Mouse (Mus musculus): ENCODE measurements around the gene Nagpa.

The Nagpa gene

DNA sequence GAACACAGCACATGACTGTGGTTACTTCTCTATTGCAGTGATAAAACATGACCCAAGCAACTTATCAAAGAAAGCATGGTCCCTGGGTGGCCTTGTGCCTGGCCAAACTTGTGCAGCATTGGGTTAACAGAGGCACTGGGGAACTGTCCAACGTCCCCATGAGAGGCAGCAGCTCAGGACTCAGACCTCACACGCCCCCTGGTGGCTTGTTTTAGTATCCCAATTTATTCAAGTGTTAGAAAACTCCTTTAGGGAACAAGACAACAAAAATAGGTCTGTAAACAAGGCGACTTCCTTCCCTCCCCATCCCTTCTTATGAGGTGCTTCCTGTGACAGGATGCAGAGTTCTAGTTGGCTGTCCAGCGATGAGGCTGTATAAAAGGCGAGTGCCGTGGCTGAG lies 8.7 kb downstream of the Nagpa start:
- DNase-seq (ENCODE audit: low read depth): peak; percentile 70

GRCm38 (mm10) chr16:5186234-5186633 lies 17.6 kb downstream of the Nagpa start:
- DNase-seq (ENCODE audit: low read depth): no peak

GRCm38 (mm10) chr16:5185691-5186090 lies 18.1 kb downstream of the Nagpa start:
- DNase-seq (ENCODE audit: low read depth): no peak

- no peak for DNase-seq (ENCODE audit: low read depth)
Observed at GRCm38 (mm10) chr16:5184956-5185355, 18.9 kb downstream of the Nagpa start.

DNA sequence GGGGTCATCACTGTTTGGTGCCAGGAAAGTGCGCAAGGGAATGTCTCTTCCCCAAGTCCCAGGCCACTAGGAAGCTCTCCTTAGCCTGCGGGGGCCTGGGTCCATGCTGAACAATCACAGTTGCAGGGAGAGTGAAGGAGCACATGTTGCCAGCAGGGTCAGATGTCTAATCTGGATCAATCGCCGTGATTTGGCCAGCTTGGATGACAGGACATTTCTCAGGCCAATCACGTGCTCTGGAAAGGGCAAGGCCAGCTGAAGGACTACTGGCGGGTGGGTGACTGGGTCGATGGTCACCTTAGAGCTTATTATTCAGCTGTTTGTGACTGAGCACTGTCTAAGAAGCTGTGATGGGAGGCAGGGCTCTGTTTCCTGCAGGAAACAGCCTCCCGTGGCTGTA lies 19.7 kb downstream of the Nagpa start:
- no peak for DNase-seq (ENCODE audit: low read depth)

- DNase-seq (ENCODE audit: low read depth): no peak
Observed at GRCm38 (mm10) chr16:5183310-5183975, 20.4 kb downstream of the Nagpa start.

GRCm38 (mm10) chr16:5172636-5173035 lies 31.2 kb downstream of the Nagpa start:
- no peak for DNase-seq (ENCODE audit: low read depth)

GRCm38 (mm10) chr16:5168829-5169228 lies 35.0 kb downstream of the Nagpa start:
- DNase-seq (ENCODE audit: low read depth): no peak

DNA sequence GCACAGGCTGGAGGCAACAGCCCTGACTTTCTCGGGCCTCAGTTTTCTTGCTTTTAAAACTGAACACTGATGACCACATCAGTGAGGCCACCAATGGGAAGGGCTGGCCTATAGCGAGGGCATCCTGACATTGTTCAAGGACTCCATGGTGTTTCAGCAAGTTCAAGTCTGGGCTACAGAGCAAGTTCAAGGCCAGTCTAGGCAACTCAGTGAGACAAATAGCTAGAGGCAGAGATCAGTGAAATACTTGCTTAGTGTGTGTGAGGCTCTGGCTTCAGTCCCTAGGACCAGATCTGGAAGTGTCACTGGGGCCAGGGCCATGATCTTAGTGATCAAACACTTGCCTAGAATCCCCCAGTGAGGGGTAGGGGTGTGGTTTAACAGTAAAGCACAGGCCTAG lies 35.8 kb downstream of the Nagpa start:
- DNase-seq (ENCODE audit: low read depth): no peak

DNA sequence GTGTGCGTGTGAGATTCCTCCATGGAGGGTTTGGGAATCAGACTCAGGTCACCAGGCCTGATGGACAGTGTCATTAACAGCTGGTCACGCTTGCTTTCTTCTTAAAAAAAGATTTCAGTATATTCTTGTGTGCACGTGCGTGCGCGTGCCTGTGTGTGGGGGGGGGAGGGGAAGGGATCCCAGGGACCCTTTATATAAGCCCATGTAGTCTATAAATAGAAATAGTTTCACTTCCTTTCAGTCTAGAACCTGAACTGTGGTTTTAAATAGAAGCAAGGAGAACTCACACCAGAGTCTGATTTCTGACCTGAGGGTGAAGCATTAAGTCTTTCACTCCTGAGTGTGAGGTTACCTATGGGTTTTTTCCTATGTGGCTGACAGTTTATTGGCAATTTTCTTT lies 39.5 kb downstream of the Nagpa start:
- DNase-seq (ENCODE audit: low read depth): no peak

- no peak for DNase-seq (ENCODE audit: low read depth)
Observed at GRCm38 (mm10) chr16:5159248-5159647, 44.6 kb downstream of the Nagpa start.

- DNase-seq (ENCODE audit: low read depth): no peak
Observed at GRCm38 (mm10) chr16:5157113-5157512, 46.7 kb downstream of the Nagpa start.

DNA sequence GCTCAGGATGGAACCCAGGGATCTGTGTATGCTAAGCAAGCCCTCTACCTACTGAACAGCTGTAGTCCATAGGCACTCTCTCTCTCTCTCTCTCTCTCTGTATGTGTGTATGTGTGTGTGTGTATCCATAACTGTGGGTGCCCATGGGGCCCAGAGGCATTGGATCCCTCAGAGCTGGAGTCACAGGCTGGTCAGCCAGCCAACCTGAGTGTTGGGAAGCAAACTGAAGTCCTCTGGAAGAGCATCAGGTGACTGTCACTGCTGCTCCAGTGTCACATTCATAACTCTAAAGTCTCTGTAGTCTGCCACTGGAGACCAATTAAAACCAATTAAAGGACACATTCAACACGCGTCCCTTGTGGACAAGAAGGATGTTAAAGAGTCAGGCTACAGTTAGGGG lies 47.3 kb downstream of the Nagpa start:
- DNase-seq (ENCODE audit: low read depth): no peak

DNA sequence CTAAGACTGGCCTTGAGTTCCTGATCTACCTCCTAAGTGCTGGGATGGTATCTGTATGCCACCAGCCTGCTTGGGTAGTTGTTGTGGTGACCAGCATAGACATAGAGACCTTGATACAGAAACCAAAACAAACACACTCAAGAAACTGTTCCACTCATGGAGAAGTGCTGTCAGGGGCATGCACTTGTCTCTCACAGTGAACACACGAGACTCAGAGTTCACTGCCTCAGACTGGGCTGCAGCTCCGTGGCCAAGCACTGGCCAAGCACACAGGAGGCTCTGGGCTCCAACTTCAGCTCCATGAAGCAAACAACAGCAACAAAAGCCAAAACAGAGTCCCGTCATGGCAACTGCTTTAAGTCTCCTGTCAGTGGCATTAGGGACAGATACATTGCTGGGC lies 48.8 kb downstream of the Nagpa start:
- no peak for DNase-seq (ENCODE audit: low read depth)

DNA sequence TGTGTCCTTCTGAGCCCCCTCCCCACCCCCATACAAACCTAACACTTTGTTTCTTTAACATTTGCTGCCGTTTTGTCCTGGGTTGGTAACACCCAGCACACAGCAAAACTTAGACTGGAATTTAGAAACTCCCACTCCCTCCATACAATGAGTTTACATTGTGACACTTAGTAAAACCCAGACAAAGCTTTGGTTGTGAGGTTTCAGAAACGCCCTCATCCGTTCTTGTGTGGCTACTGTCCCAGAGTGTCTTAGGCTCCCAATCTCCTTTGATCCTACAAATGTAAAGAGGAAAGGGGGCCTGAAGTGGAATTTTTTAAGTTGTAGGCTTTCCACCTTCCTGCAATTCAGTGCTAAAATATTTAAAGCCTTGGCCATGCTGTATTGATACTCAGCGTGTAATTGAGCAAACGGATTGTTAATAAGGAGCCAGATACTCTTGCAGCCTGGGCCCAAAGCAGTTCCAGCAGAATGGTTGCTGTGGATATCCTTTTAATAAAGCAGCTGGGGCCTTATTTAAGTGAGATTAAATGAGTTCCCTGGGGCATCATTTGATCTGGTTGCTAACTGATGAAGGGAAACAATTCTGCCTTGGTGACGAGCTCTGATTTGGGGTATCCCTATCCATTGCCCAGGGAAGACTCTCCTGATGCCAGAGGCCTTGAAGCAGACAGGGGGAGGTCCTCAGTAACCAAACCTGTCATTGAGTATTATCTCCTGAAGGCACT lies 50.3 kb downstream of the Nagpa start:
- no peak for DNase-seq (ENCODE audit: low read depth)

- no peak for DNase-seq (ENCODE audit: low read depth)
Observed at GRCm38 (mm10) chr16:5150544-5150943, 53.3 kb downstream of the Nagpa start.

- DNase-seq (ENCODE audit: low read depth): no peak
Observed at GRCm38 (mm10) chr16:5147037-5147385, 56.8 kb downstream of the Nagpa start, which contains the start of gene Sec14l5. Sec14l5 (plus strand) TSS chr16:5147109.

DNA sequence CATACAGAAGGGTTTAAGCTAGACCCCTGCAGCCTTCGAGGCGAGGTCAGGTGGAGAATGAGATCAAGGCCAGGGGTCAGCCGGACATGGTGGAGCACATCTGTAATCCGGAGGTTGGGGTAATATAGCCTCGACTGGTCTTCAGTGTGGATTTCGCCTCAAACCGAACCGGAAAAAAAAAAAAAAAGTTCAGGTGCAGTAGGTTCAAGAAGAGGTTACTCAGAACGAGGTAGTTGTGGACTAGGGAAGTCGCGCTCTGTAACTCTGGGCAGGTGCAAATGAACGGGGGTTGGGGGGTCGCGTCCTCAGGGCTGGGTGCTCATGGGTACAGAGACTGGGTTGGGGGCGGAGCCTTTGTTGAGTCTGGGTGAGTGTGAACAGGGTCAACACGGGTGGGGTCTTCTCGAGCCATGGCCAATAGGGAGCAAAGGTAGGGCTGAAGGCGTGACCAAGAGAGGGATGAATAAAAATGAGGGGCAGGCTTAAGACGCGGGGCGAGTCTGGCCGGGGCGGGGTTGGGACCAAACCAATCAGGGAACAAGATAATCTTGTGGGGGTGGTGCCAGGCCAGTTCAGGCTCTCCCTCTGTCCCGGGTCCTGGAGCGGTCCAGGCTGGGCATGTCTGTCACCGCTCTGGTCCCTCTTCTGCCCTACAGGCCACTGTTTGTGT lies 57.3 kb downstream of the Nagpa start:
- peak; percentile 50 for DNase-seq (ENCODE audit: low read depth)

DNA sequence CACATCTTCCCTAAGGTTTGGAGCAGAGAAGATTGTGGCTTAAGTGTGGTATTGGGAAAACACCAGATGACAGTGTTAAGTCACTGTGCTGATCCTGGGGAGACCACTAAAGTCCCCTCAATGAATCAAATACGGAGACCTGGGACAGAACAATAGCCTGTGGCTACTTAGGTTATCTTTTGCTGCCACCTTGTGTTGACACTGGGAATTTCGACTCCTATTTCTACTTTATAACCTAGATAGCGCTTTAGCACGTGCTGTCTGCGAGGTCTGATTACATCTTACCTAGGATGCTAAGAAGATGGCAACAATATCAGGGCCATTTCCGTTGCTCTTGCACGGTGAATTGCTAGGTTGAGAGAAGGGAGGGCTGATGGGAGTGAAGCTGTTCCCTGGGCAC lies 58.2 kb downstream of the Nagpa start:
- peak; percentile 81 for DNase-seq (ENCODE audit: low read depth)
